22 mouse cellular contexts compared by ENCODE assay signal in genomic region chr7:27818526-27819110, GRCm38 (mm10). TPM values are rescaled to one million over a fixed set of nuclear protein-coding genes. Genes with fewer than 3 reads are reported as not detected.
DNase-seq lines count a peak whose midpoint lies in the region; ATAC-seq and TF ChIP-seq lines count a peak whose summit lies in the region.
"Had no signal": no experiment of that assay in that cellular context is flagged by ENCODE, and none has a peak within 500 bp of the region (broad histone marks: within the 10 kb centered on the region; RNA-seq: fewer than 3 reads in every experiment).

No protein-coding gene starts in this region.

- H3K4me2 ChIP-seq in hindbrain, embryonic 11.5 days (replicated peaks; ENCODE audit: low read depth, low read length), result no peak overlapping the region
- H3K4me2 ChIP-seq in midbrain, embryonic 14.5 days (ENCODE audit: low read length), result no peak overlapping the region
- H3K4me2 ChIP-seq: embryonic facial prominence, embryonic 12.5 days; forebrain, embryonic 12.5 days had no signal

- peak; percentile 90 for ATAC-seq in Patski
- no peak for ATAC-seq in hindbrain, embryonic 11.5 days (ENCODE audit: low FRiP score)
- no peak for ATAC-seq in midbrain, embryonic 14.5 days (ENCODE audit: low FRiP score, low TSS enrichment)
- ATAC-seq: activated CD4-positive, CD25-positive, alpha-beta regulatory T cell, adult 4 months; forebrain, embryonic 14.5 days; forebrain, embryonic 16.5 days had no signal

- no peaks in the 10 kb centered on the region for H3K9me3 ChIP-seq in hindbrain, embryonic 11.5 days (ENCODE audit: control insufficient read depth, low read length)
- H3K9me3 ChIP-seq in midbrain, embryonic 14.5 days (ENCODE audit: control insufficient read depth, low read length), result peaks cover 7% of the 10 kb centered on the region
- H3K9me3 ChIP-seq: embryonic facial prominence, embryonic 10.5 days; embryonic facial prominence, embryonic 12.5 days; forebrain, embryonic 10.5 days; forebrain, embryonic 12.5 days had no signal

- no peak overlapping the region for H3K4me3 ChIP-seq in hindbrain, embryonic 11.5 days (ENCODE audit: low read depth, low read length)
- H3K4me3 ChIP-seq in midbrain, embryonic 14.5 days (replicated peaks; ENCODE audit: low read depth, low read length), result no peak overlapping the region
- H3K4me3 ChIP-seq: embryonic facial prominence, embryonic 10.5 days; embryonic facial prominence, embryonic 12.5 days; erythroblast, embryonic 14.5 days; forebrain, embryonic 10.5 days; forebrain, embryonic 12.5 days had no signal

- H3K27me3 ChIP-seq in Patski, result no peaks in the 10 kb centered on the region
- H3K27me3 ChIP-seq in hindbrain, embryonic 11.5 days (ENCODE audit: control insufficient read depth, insufficient read depth, low read length), result no peaks in the 10 kb centered on the region
- no peaks in the 10 kb centered on the region for H3K27me3 ChIP-seq in midbrain, embryonic 14.5 days (ENCODE audit: control insufficient read depth, insufficient read depth, low read length)
- H3K27me3 ChIP-seq: embryonic facial prominence, embryonic 12.5 days; forebrain, embryonic 12.5 days had no signal

- in situ Hi-C loops in Patski (cut with MboI; ENCODE audit: low pct_unique_long_range_greater_than_20kb), result no loop called here

- no peak overlapping the region for H3K9ac ChIP-seq in hindbrain, embryonic 11.5 days (ENCODE audit: low read depth, low read length)
- no peak overlapping the region for H3K9ac ChIP-seq in midbrain, embryonic 14.5 days (replicated peaks; ENCODE audit: low read length)
- H3K9ac ChIP-seq: embryonic facial prominence, embryonic 12.5 days; forebrain, embryonic 12.5 days had no signal

- H3K4me1 ChIP-seq in hindbrain, embryonic 11.5 days (replicated peaks; ENCODE audit: control insufficient read depth, insufficient read depth, low read length), result no peaks in the 10 kb centered on the region
- no peaks in the 10 kb centered on the region for H3K4me1 ChIP-seq in midbrain, embryonic 14.5 days (ENCODE audit: control insufficient read depth, insufficient read depth, low read length)
- H3K4me1 ChIP-seq: embryonic facial prominence, embryonic 10.5 days; embryonic facial prominence, embryonic 12.5 days; forebrain, embryonic 10.5 days; forebrain, embryonic 12.5 days had no signal

- POLR2A ChIA-PET in Patski (lab: Charles Lee), result interaction anchor here (1.1 kb wide), 1 partner anchor 14 kb away, joined by 3 read pairs; no protein-coding TSS in a partner anchor

- CTCF ChIA-PET in Patski (lab: Charles Lee), result interaction anchor here (1.0 to 1.1 kb wide), 2 partner anchors 21 to 41 kb away, joined by 3 read pairs; no protein-coding TSS in a partner anchor

- DNase-seq in Muller cell, postnatal 12 days (ENCODE audit: inconsistent ontology term), result peak; percentile 60
- peak; percentile 64 for DNase-seq in Patski (ENCODE audit: low read depth, low spot score)
- DNase-seq in ZHBTc4 (ENCODE audit: low read depth, low spot score), result peak; percentile 84
- DNase-seq in hindbrain, embryonic 11.5 days (ENCODE audit: low spot score), result no peak
- DNase-seq in midbrain, embryonic 14.5 days, result no peak
- no peak for DNase-seq in MN1 (ENCODE audit: low spot score)
- DNase-seq: adrenal gland, adult 8-10 months; adrenal gland, postnatal 14 days; adrenal gland, postnatal 36 days; cerebellum, adult 11-12 months; cerebellum, adult 2 months; cerebellum, adult 9-10 months; cerebellum, postnatal 10 days; cerebellum, postnatal 25 days had no signal

- no peak for TF ChIP-seq CTCF in Patski (IDR thresholded peaks at IDR 0.05)

- no peak overlapping the region for H3K27ac ChIP-seq in hindbrain, embryonic 11.5 days (ENCODE audit: low read depth, low read length)
- H3K27ac ChIP-seq in midbrain, embryonic 14.5 days (replicated peaks; ENCODE audit: low read depth, low read length), result no peak overlapping the region
- H3K27ac ChIP-seq: embryonic facial prominence, embryonic 10.5 days; embryonic facial prominence, embryonic 12.5 days; forebrain, embryonic 10.5 days; forebrain, embryonic 12.5 days had no signal

- 0 out of 2 replicates have a peak, but pooled peaks cover 9% of the 10 kb centered on the region for H3K36me3 ChIP-seq in hindbrain, embryonic 11.5 days (ENCODE audit: control insufficient read depth, insufficient read depth, low read length)
- peaks cover 44% of the 10 kb centered on the region for H3K36me3 ChIP-seq in midbrain, embryonic 14.5 days (ENCODE audit: control insufficient read depth, insufficient read depth, low read length)

- 93% methylated on average over 7 of the region's 7 CpGs for WGBS in hindbrain, embryonic 11.5 days
- WGBS in midbrain, embryonic 14.5 days, result 88% methylated on average over 7 of the region's 7 CpGs

RNA-seq across cellular contexts. Expression of gene Zfp626, which starts 11.6 kb away (rescaled TPM):
- polyA plus RNA-seq in Patski (2021), result 4.2 TPM
- polyA plus RNA-seq in hindbrain, embryonic 11.5 days (2014; fragmentation: Nextera tagmentation; extraction: Ambion mirVana), result 2.4 and 2.6 TPM in 2 replicates
- 2.4 and 2.6 TPM in 2 replicates for polyA plus RNA-seq in midbrain, embryonic 14.5 days (2014; fragmentation: Nextera tagmentation; extraction: Ambion mirVana)

RNA-seq across cellular contexts. Expression of gene Zfp59, which starts 19.8 kb away (rescaled TPM):
- polyA plus RNA-seq in Patski (2021), result 5.4 TPM
- polyA plus RNA-seq in hindbrain, embryonic 11.5 days (2014; fragmentation: Nextera tagmentation; extraction: Ambion mirVana), result 12.5 and 12.9 TPM in 2 replicates
- polyA plus RNA-seq in midbrain, embryonic 14.5 days (2014; fragmentation: Nextera tagmentation; extraction: Ambion mirVana), result 9.9 and 15.2 TPM in 2 replicates
- polyA plus RNA-seq: erythroblast, embryonic 14.5 days had no signal

RNA-seq across cellular contexts. Expression of gene Zfp607a, which starts 38.7 kb away (rescaled TPM):
- 2.7 TPM for polyA plus RNA-seq in Patski (2021)
- 2.2 and 2.6 TPM in 2 replicates for polyA plus RNA-seq in hindbrain, embryonic 11.5 days (2014; fragmentation: Nextera tagmentation; extraction: Ambion mirVana)
- 0.98 and 1.3 TPM in 2 replicates for polyA plus RNA-seq in midbrain, embryonic 14.5 days (2014; fragmentation: Nextera tagmentation; extraction: Ambion mirVana)
- polyA plus RNA-seq: erythroblast, embryonic 14.5 days had no signal

Comparison
In these comparisons a context has a peak if more than half of its experiments do, and no peak if none do; other contexts are left out.
1. DNase-seq: peak in Muller cell, postnatal 12 days (single experiment), Patski (single experiment) and ZHBTc4 (single experiment); none in hindbrain, embryonic 11.5 days (single experiment), midbrain, embryonic 14.5 days (single experiment) and MN1 (single experiment).